8 mouse cellular contexts compared by ENCODE assay signal in genomic region chr13:108157732-108158464, GRCm38 (mm10). TPM values are rescaled to one million over a fixed set of nuclear protein-coding genes. Genes with fewer than 3 reads are reported as not detected.
DNase-seq lines count a peak whose midpoint lies in the region; ATAC-seq lines count a peak whose summit lies in the region.

No protein-coding gene starts in this region.

- peak overlapping the region; percentile 65 for H3K9ac ChIP-seq in hindbrain, embryonic 14.5 days
- H3K9ac ChIP-seq in midbrain, embryonic 12.5 days (replicated peaks), result peak overlapping the region; percentile 71

- under 1% methylated on average over 40 of the region's 42 CpGs for WGBS in hindbrain, embryonic 14.5 days
- WGBS in midbrain, embryonic 12.5 days, result 4% methylated on average over 41 of the region's 42 CpGs

- DNase-seq in adrenal gland, postnatal 25 days, result peak; percentile 39
- no peak for DNase-seq in adrenal gland, postnatal 14 days
- DNase-seq in ovary, adult 18-20 months (ENCODE audit: low spot score), result peak; percentile 5
- DNase-seq in ovary, postnatal 10 days (ENCODE audit: low spot score), result no peak
- DNase-seq in hindbrain, embryonic 14.5 days (ENCODE audit: low spot score), result no peak
- DNase-seq in adrenal gland, adult 8-10 months, result no peak
- no peak for DNase-seq in left cerebral cortex, postnatal 36 days (ENCODE audit: low spot score in 2 of 2)

- H3K4me2 ChIP-seq in hindbrain, embryonic 14.5 days (replicated peaks), result peak overlapping the region; percentile 65
- H3K4me2 ChIP-seq in midbrain, embryonic 12.5 days (replicated peaks), result peak overlapping the region; percentile 95

- H3K4me1 ChIP-seq in hindbrain, embryonic 14.5 days (replicated peaks; ENCODE audit: control insufficient read depth, insufficient read depth, low read length), result peaks cover 10% of the 10 kb centered on the region; the same call in 1 of the 2 replicates
- peaks cover 12% of the 10 kb centered on the region for H3K4me1 ChIP-seq in midbrain, embryonic 12.5 days

- H3K27ac ChIP-seq in hindbrain, embryonic 14.5 days, result no peak overlapping the region
- H3K27ac ChIP-seq in midbrain, embryonic 12.5 days (replicated peaks), result no peak overlapping the region; the same call in 1 of the 2 replicates

- H3K27me3 ChIP-seq in hindbrain, embryonic 14.5 days (ENCODE audit: control insufficient read depth, insufficient read depth, low read length), result no peaks in the 10 kb centered on the region
- H3K27me3 ChIP-seq in midbrain, embryonic 12.5 days, result no peaks in the 10 kb centered on the region

- intact Hi-C loops in left cerebral cortex, postnatal 36 days (cut with DNase I), result loop anchor here (5.0 to 10.0 kb wide), 2 partner anchors 393 to 696 kb away; no protein-coding TSS in a partner anchor

- ATAC-seq in hindbrain, embryonic 14.5 days (ENCODE audit: low FRiP score), result no peak
- ATAC-seq in midbrain, embryonic 12.5 days (ENCODE audit: low FRiP score, low read depth), result no peak

- H3K36me3 ChIP-seq in hindbrain, embryonic 14.5 days (replicated peaks; ENCODE audit: control insufficient read depth, insufficient read depth), result peaks cover 13% of the 10 kb centered on the region
- peaks cover 9% of the 10 kb centered on the region; the same call in 1 of the 2 replicates for H3K36me3 ChIP-seq in midbrain, embryonic 12.5 days

- peak overlapping the region; percentile 70 for H3K4me3 ChIP-seq in hindbrain, embryonic 14.5 days (replicated peaks; ENCODE audit: low read length)
- peak overlapping the region; percentile 96 for H3K4me3 ChIP-seq in midbrain, embryonic 12.5 days

- no peaks in the 10 kb centered on the region for H3K9me3 ChIP-seq in hindbrain, embryonic 14.5 days (ENCODE audit: control insufficient read depth, low read length)
- no peaks in the 10 kb centered on the region for H3K9me3 ChIP-seq in midbrain, embryonic 12.5 days

RNA-seq across cellular contexts. Expression of gene Ndufaf2, which starts 0.5 kb away (rescaled TPM):
- 31.7 and 46.4 TPM in 2 replicates for total RNA-seq in adrenal gland, postnatal 25 days (2021)
- 40.5 and 45.4 TPM in 2 replicates for total RNA-seq in adrenal gland, postnatal 14 days (2021)
- polyA plus RNA-seq in hindbrain, embryonic 14.5 days (2014; fragmentation: Nextera tagmentation; extraction: Ambion mirVana), result 68.5 and 70.5 TPM in 2 replicates
- polyA plus RNA-seq in midbrain, embryonic 12.5 days (2016; fragmentation: Nextera tagmentation; extraction: Ambion mirVana), result 72.7 and 74.7 TPM in 2 replicates
- 10 to 100 TPM; 13.9 to 27.0 (median 20.9) TPM for total RNA-seq in adrenal gland, adult 8-10 months (2022)
- total RNA-seq in left cerebral cortex, postnatal 36 days (2021), result 10 to 100 TPM; 20.3 to 21.4 TPM

RNA-seq across cellular contexts. Expression of gene Ercc8, which starts 0.6 kb away (rescaled TPM):
- 9.1 and 13.2 TPM in 2 replicates for total RNA-seq in adrenal gland, postnatal 25 days (2021)
- total RNA-seq in adrenal gland, postnatal 14 days (2021), result 11.2 and 12.5 TPM in 2 replicates
- polyA plus RNA-seq in hindbrain, embryonic 14.5 days (2014; fragmentation: Nextera tagmentation; extraction: Ambion mirVana), result 30.8 and 31.5 TPM in 2 replicates
- 21.2 and 23.2 TPM in 2 replicates for polyA plus RNA-seq in midbrain, embryonic 12.5 days (2016; fragmentation: Nextera tagmentation; extraction: Ambion mirVana)
- 10 to 100 TPM in 3 of 4 experiments, 1 to 10 TPM in 1; 6.9 to 12.0 (median 11.3) TPM for total RNA-seq in adrenal gland, adult 8-10 months (2022)
- 10 to 100 TPM; 16.3 to 19.5 TPM for total RNA-seq in left cerebral cortex, postnatal 36 days (2021)

RNA-seq across cellular contexts. Expression of gene Elovl7, which starts 56.3 kb away (rescaled TPM):
- total RNA-seq in adrenal gland, postnatal 25 days (2021), result 2.6 TPM in 2 replicates
- 3.2 and 3.5 TPM in 2 replicates for total RNA-seq in adrenal gland, postnatal 14 days (2021)
- 2.5 and 3.0 TPM in 2 replicates for polyA plus RNA-seq in hindbrain, embryonic 14.5 days (2014; fragmentation: Nextera tagmentation; extraction: Ambion mirVana)
- polyA plus RNA-seq in midbrain, embryonic 12.5 days (2016; fragmentation: Nextera tagmentation; extraction: Ambion mirVana), result 0.52 and 0.85 TPM in 2 replicates
- total RNA-seq in adrenal gland, adult 8-10 months (2022), result 1 to 10 TPM; 2.7 to 3.8 (median 3.2) TPM
- 1 to 10 TPM; 7.1 to 9.6 TPM for total RNA-seq in left cerebral cortex, postnatal 36 days (2021)

Comparison
In these comparisons a context has a peak if more than half of its experiments do, and no peak if none do; other contexts are left out.
1. DNase-seq: peak in adrenal gland, postnatal 25 days (single experiment) and ovary, adult 18-20 months (single experiment); none in adrenal gland, postnatal 14 days (single experiment), ovary, postnatal 10 days (single experiment), hindbrain, embryonic 14.5 days (single experiment), adrenal gland, adult 8-10 months (single experiment) and left cerebral cortex, postnatal 36 days (0 of 2).